Mouse (Mus musculus) testis, postnatal 10 days (tissue): ENCODE measurements around the gene Gcnt2.
"Not testable (repeated sequence)": the region's sequence is repeated elsewhere in the genome, so short reads cannot be mapped to it uniquely, and the experiment has no call there.

Experiments used
- DNase-seq: peaks from one replicate; pipeline ENCODE4 v3.0.0; 2021; ENCODE audit warnings: low spot score

Gene Gcnt2

DNA sequence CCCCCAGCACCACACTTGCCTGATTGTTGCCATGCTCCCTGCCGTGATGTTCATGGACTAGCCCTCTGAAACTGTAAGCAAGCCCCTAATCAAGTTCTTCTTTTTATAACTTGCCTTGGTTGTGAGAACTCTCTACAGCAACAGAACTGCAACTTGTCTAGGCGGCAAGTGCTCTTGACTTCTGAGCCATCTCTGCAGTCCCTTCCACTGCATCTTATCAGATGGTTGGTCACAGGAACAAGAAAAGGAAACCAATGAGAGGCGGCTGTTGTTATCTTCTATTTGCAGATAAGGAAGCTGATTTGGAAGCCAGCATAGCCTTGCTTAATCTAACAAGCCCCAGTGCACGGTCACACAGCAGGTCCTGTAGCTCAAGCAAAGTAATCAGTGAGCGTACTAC lies 14.5 kb downstream of the Gcnt2 start:
- no peak for DNase-seq

DNA sequence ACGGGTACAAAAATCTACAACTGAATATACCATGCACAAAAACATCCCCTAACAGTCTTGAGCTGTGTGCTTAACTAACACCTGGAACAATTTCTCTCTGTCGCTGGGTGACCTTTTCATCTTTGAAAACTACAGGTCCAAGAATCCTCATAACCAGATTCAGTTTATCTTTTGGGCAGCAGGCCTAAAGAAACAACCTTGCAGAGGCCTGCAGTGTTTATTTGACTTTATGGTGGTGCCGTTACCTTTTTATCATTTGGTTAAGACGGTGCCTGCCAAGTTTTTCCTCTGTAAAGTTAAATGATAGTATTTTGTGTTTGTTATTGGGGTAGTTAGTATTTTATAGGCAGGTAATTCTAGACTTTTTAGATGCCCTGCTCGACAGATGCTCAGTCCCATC lies 15.9 kb downstream of the Gcnt2 start:
- no peak for DNase-seq

DNA sequence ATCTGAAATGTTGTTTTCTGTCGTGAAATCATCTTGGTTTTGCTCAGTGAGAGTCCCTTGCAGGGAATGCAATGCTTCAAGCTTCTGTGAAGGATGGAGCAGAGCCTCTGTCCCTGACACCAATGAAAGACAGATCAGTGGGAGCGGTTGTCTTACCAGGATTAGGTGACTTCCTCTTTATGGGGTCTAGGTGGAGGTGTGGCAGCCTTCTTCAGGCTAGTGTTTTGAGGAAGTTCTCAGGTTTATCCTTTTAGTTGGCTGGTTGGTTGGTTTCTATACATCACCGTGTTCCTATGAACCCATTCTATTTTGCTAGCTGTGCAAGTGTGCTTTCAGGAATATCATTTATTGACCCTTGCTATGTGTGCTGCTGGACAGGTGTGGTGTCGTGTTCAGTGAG lies 18.0 kb downstream of the Gcnt2 start:
- no peak for DNase-seq

DNA sequence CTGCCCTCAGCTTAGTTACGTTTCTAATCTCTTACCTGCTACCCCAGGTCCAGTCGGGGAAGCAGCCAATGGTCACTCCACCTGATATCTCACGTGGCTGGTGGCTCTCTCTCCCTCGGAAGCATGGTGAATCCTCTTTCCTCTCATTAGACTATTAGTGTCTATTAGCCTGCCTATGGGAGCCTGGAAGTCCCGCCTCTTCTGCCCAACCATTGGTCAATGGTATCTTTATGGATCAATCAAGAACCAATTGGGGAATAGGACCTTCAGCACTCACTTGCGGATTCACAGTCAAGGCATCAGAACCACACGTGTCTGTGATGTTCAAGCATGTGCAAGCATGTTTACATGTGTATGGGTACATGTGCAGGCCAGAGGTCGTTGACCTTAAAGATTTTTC lies 21.0 kb downstream of the Gcnt2 start:
- DNase-seq = no peak

DNA sequence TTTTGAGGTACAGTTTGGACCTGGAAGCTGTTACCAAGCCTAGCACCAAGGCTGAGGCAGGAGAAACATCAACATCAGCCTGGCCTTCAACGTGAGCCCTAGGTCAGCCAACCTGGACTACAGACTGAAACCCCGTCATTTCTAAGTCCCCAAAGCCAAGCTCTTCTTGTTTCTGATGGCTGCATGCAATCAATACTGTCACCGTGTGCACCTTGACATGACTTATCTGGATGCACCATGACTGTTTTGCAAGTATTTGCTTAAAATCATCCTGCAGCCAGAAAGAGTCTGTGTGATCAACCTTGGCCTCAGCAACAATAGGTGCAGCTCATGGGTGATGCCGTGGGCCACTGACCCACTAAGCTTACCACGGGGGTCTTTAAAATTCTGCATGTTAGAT lies 23.1 kb downstream of the Gcnt2 start:
- DNase-seq = no peak

DNA sequence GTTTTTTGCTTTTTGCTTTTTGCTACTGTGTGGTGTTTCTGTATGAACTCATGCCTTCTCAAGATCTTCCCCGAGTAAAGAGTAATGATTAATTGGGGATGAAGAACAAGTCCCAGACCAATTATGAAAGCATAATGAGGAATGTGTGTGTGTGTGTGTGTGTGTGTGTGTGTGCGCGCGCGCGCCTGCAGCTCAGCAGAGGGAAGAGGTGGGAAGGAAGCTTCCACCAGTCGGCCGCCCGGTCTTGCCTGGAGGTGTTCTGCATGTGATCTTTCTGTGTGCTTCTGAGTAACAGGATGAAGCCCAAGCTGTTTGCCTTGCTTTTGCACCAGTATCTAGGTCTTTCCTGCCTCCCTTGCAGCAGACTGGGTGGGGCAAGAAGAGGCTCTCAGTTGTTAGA lies 24.3 kb downstream of the Gcnt2 start:
- no peak for DNase-seq

DNA sequence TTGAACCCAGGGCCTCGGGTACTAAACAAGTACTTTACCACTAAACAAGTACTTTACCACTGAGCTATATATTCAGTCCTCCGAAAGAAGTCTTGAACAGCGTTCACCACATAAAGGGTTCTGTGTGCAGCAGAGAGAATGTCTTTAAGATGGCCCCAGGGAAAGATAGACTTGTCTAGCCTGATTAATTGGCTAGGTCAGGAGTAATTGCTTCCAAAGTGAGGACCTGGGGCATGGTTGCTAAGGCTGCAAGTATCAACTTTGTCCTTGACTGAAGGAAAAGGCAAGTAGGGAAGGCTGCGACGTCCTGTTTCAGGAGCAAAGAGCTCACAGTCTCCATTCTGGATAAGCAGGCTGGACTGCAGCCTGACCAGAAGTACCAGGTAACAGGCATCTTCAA lies 25.3 kb downstream of the Gcnt2 start:
- no peak for DNase-seq

DNA sequence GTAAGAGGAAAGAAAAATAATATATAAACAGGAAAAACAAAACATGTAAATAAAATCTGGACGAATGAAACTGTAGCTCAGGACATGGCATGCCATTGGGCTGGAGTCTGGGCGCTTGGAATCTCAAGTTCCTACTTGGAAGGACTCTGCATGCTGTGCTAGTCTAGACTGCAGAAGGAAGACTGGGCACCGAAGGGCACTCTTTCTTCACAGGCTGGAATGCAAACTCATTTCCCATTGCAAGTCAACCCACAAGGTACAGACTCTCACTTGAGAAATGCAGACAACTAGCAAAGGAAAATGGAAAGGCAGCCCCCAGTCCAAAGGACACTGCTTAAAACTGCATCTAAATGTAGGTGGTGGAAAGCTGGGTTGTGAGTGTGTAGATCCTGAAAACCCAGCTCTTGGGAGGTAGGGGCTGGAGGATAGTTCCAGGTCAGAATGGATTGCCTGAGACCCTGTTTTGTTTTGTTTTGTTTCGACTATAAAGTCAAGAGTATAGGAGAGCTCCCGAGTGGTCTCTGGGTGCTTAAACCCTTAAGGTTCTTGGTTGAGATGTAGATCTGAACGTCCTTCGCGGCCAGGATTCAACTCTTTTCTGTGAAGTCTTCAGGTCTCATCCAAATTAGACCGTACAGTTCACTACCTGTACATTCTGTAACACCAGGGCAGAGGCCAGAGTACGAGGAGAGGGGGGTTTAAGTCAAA lies 26.5 kb downstream of the Gcnt2 start:
- DNase-seq = no peak

DNA sequence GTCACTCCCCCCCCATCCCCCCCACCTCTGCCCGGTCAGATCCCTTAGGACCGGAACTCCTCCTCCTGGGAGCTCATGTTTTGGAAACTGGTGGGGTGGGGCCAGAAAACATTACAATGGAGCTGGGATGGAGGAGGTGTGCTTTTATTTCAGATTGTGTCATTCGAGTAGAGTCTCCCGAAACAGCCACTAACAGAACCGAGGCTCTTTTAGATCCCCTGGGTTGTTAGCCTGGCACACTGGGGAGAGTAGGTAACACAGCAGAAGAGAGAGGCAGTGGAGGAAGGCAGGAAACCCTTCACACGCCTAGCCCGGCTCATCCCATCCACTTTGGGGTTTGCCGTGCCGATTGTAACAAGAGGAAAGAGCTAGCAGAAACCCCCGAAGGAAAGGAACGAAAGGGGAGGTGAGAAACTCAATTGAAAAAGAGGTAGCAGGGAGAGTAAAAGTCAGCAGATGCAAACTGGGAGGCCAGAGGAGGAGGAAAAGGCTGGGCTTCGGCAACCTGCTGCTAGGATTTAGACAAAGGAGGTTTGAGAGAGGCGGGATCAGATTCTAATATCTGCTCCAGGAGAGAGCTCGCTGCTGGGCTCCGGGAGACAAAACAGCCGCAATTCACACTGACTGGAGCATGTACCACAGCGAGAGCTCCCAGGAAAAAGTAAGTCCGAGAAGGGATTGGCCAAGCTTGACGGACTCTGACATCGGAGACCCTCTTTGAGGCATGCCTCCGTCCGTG lies 27.3 kb downstream of the Gcnt2 start:
- no peak for DNase-seq

DNA sequence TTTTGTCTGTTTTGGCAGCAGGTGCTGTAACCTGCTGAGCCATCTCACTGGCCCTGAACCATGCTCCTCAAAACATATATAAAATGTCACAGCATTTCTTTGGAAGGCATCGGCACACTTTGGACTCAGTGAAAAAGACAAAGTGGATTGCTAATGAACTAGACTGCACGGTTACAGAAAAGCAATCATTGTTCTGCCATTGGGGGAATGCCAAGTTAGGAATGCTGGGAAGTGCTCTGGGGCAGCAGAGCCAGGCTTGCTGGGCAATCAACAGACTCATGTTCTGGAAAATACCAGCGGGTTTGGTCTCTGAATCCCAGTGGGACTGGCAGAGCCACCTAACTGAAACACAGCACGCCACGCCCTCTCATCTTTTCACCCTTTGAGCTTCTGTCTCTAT lies 31.0 kb downstream of the Gcnt2 start:
- no peak for DNase-seq

DNA sequence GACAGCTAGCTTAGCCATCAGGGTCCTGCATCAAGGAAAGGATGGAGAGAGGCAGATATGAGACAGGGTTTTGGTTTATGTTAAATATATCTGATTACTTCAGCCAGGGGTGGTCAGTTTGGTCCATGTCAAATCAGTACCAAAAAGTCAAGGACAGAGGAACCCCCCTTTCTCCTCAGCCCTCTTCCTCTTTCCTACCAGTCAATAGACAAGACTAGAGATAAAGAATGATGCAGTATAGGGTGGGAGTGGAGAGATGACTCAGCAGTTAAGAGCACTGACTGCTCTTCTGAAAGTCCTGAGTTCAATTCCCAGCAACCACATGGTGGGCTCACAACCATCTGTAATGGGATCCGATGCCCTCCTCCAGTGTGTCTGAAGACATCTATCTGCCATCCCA lies 31.8 kb downstream of the Gcnt2 start:
- DNase-seq = not testable (repeated sequence)

DNA sequence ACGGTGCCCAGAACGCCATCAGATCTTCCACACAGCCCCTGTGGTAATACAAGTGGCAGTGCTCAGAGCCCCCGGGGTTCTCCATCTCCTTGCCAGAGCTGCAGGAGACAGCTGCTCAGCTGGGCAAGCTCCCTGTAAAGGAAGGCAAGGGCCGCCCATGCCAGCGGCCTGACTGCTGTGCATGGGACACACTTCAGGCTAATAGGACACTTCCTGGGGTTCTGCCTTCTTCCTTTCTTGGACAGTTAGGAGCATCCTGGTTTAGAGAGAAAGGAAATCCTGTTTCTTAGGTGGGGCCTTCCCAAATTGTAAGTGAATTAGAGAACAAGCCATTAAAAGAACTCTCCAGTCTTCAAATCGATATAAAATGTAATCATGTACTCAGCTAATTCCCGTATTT lies 32.5 kb downstream of the Gcnt2 start:
- DNase-seq = no peak

DNA sequence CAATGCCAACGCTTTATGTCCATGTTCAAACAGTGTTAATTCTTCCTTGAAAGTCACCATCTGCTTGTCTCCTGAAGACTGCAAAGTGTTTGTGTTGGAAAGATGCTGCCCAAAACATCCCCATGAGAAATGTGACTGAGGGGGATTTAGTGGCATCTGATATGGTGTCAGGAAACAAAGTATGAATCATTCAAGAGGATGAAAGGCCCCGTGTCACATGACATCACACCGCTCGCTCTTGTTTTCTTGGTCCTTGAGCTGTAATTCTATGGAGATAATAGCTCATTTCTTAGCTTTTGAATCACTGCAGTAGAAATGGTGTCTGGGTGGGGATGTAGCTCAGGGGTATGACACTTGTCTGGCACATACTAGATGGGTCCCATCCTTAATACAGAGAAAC lies 33.0 kb downstream of the Gcnt2 start:
- no peak for DNase-seq

DNA sequence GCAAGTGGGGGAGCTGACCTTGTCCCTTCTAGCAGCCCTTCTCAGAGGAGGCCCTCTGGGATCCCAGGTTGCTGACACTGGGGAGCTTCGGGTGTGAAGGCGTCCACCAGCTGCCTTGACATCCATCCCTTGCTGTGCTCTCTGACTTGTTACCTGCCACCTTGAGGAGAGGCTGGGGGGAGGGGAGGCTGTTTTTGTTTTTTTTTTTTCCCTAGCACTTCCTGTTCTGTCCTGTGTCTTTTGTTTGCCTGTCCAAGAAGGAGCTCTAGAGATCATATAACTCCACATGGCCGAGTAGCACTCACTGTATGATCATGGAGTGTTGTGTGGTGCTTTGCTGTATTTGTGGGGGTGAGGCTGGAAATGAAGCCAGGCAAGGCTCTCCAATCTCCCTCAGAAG lies 34.0 kb downstream of the Gcnt2 start:
- DNase-seq = no peak

DNA sequence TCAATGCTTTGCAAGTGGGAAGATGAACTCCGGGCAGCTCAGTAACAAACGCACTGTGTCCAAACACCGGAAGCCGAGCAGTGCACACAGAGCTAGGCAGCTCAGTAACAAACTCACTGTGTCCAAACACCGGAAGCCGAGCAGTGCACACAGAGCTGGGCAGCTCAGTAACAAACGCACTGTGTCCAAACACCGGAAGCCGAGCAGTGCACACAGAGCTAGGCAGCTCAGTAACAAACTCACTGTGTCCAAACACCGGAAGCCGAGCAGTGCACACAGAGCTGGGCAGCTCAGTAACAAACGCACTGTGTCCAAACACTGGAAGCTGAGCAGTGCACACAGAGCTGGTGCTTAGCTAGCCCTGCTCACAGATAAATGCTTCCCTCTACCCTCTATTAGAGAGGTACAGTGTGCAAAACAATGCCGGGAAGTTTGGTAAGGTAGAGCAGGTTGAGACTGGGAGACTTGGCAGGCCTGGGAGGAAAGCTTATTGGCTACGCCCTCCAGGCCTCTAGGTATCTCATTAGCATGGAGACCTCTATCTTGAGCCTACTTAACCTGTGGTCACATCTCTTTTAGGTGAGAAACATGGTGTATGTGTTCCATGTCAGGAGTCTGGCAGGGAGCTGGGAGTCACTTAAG lies 38.6 kb downstream of the Gcnt2 start:
- DNase-seq = not testable (repeated sequence)

DNA sequence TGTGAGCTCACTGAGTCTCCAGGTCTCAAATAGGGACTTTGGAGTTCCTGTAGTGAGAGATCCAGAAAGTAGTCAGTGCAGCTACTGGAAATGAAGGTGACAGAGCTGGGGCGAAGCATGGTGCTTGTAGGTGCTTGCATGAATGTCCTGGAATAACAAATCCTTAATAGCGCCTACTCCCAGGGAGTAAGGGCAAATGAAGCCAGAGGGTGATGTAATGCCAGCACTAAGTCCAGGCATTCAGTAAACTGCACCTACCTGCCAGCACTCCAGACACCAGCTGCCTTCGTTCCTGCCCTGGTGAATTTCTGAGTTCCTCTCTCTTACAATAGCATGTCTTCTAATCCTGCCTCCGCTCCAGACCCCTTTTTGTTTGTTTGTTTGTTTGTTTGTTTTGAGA lies 39.1 kb downstream of the Gcnt2 start:
- no peak for DNase-seq

DNA sequence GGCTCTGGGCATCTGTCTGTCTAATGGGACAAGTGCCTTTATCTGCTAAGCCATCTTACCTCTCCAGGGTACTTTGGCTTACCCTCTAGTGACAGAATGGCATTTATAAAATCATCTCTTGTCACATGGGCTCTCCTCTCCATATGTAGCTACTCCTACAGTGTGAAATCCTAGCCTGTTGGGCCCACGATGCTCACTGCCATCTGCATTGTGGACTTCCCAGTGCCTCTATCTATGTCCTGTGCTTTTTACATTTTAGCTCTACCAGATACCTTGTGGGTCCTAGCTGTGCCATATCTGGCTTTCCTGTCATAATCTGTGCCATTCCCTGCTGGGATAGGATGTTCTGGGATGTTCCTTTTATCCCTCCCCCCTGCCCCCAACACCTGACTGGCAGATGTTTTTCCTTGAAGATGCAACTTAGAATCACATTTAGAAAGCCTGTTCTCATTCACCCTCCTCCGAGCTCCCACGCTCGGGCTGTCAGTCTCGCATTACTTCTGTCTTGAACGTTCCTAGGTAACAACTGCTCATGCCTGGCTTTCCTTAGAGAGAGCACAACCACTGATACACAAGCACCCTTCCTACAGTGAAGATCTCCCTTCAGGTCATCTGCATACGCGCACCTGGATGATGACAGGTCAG lies 39.9 kb downstream of the Gcnt2 start:
- no peak for DNase-seq

DNA sequence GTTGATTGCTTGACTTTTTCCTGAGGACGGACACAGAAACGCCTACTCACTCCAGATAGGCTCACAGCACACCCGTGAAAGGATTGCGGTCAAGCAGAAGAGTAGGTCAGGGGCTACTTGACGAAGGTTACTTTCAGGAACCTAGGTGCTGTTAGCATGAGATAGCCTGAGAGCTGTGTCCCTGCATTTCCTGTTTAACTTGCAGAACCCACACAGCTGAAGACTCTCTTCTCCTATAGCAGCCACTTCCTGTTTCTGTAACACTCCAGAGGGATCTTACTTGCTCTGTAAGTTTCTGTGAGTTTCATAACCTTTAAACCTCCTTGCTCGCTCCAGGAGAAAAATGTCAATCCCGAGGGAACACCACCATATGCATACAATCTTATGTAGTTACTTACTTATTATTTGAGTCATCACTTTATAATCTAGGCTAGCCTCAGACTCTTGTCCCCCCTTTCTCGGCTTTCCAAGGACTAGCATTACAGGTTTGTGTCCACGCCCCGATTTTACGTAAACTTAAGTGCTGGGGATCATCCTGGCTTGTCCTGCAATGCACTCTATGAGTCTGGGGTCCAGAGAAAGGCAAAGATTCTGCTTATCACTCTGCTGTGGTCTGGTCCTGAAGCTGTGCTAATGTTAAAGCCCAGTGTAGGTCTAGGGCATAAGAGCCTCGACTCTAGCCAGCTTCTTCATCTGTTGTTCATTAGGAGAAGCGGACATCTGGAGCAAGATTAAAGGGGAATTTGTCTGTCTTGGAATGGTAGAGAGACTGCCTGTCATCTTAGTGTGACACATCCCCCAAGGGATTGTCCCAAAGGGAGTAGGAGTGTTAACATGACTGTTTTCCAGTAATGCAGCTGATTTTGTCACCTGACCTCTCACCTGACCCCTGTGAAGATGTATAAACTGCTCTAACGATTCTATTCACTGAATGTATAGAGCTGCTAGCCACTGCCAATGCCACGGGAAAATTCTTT lies 40.7 kb downstream of the Gcnt2 start:
- DNase-seq = no peak

DNA sequence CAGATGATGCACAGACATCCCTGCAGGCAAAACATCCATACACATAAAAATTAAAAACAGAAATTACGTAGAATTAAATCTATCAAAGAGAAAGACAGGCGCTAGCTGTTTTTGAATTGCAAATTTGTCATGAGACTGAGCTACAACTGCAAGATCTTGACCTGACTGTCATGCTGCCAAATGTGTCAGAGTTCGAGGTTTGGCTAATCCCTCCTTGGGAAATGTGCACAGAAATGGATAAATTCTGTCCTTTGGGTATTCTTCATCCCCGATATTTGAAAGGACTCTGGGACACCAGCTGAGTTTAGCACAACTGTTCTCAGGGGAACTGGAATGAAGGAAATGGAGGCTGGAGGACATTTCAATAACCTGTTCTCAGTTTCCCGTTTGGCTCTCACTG lies 41.7 kb downstream of the Gcnt2 start:
- no peak for DNase-seq

DNA sequence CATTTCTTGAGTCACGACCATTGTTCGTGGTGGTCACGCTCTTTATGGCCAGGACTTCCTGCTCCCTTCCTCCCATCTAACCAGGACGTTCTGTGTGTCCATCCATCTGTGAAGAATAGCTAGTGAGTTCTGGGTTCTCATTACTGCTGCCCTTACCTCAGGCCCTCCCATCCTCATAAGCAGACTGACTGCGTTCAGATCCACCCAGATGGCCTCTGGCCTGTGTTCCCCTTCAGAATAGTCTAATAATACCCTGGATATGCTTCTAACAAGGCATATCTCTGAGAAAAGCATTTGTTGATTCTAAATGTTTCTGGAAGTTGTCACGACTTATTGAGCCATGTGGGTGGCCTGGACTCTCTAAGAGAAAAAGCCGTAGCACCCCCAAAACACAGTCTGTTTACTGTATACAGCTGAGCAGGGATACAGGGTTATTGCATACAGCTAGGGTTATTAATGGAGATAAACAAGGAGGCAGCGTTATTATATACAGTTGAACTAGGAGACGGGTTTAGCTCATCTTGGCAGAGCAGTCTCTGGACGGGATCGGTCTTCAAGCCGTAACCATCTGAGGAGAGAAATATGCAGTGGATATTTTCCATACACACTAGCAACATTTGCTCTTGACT lies 42.4 kb downstream of the Gcnt2 start:
- DNase-seq = no peak

DNA sequence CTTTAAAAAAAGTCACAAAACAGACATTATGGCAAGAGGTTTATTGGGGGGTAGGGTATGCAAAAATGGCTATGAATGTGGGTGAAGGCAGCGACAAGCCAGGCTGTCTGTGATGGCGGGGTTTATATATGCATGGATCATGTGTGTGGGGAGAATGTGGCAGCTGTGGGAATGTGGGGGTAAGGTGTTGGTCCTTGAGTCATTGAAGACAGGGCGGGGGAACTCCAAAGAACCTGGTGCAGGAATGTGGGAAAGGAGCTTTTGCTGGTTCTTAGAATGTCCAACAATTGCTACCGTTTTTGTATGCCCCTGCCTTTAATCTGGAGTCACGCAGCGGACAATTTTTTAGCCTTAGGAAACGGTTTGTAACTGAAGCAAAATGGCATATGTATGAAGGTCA lies 44.5 kb downstream of the Gcnt2 start:
- DNase-seq = no peak
